Mouse (Mus musculus) frontal cortex, postnatal 14 days (tissue): ENCODE results near the gene Kpna1.
A peak's percentile ranks its signal among the peaks of the same experiment; 100 is the strongest.
"Not testable (repeated sequence)": the region's sequence is repeated elsewhere in the genome, so short reads cannot be mapped to it uniquely, and the experiment has no call there.

Source experiments
- DNase-seq, 2 experiments: peaks; one replicate each; pipeline ENCODE4 v3.0.0; 2022; ENCODE audit warnings: low spot score in 2 of 2

Kpna1 gene

DNA sequence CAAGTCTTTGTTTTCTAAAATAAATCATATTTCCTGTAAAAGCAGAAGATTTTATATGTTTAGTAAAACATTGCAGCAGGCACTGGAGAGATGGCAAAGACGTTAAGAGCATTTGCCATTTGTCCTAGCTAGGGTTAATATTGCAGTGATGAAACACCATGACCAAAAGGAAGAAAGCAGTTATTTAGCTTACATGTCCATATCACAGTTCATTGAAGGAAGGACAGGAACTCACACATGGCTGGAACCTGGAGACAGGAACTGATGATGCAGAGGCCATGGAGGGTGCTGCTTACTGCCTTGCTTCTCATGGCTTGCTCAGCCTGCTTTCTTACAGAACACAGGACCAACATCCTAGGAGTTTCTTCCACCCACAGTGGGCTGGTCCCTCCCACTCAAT lies 13.8 kb downstream of the Kpna1 start:
- DNase-seq = no peak

DNA sequence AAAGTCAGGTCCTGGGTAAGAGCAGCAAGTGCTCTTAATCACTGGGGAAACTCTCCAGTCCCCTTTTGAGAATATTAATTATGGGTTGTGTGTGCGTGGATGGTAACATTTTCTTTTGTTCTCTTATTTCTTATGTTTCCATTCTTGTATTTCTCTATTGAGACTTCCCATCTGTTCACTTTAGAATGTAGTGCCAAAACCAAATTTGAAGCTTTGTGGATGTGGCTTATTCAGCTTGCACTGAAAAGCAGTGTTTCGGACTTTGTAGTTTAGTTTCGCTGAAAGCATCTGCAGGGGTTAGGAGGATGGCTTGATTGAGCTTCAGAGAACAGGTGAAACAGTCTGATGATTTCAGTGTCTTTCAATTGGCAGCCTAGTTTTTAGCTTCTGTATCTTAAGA lies 14.8 kb downstream of the Kpna1 start:
- DNase-seq = no peak

DNA sequence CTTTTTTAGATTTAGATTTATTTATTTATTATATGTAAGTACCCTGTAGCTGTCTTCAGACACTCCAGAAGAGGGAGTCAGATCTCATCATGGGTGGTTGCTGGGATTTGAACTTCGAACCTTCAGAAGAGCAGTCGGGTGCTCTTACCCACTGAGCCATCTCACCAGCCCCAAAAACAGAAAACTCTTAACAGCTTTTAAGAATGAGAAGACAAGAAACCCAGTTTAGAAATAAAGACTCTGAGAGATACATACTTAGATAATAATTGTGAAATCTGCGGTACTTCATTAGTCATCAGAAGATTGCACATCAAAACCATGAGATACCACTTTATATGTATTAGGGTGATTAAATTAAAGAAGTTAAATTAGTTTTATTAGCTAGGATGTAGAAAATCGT lies 20.3 kb downstream of the Kpna1 start:
- DNase-seq = not testable (repeated sequence)

DNA sequence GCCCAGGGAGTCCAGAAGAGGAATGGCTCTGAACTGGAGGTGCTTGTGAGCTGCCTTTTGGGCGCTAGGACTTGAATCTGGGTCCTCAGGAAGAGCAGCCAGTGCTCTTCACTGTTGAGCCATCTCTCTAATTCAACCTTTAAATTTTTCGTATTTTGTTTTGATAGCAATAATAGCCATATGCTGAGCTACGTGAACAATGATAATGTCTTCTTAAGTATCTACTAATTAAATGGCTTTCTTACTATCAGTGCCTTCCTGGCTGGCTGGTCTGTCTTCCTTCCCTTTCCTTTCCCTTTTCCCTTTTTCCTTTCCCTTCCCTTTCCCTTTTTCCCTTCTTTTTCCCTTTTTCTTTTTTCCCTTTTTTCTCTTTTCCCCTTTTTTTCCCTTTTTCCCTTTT lies 29.8 kb downstream of the Kpna1 start:
- no peak for DNase-seq

DNA sequence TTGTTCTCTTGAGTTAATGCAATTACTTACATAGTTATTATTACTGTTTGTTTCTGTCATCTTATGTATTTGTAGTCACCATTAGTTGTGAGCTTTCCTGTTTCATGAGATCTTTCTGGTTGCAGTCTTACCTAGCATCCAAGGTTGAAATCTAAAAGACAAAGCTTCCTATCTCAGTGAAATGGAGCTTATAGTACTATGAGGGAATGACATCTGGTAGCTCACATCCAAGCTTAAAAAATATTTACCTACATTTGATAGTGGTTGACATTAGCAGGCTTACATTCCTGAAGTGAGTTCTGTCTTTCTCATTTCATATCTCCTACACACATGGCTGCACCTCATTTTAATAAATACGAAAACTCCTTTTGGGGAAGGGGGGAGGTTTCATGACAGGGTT lies 37.8 kb downstream of the Kpna1 start:
- no peak for DNase-seq

DNA sequence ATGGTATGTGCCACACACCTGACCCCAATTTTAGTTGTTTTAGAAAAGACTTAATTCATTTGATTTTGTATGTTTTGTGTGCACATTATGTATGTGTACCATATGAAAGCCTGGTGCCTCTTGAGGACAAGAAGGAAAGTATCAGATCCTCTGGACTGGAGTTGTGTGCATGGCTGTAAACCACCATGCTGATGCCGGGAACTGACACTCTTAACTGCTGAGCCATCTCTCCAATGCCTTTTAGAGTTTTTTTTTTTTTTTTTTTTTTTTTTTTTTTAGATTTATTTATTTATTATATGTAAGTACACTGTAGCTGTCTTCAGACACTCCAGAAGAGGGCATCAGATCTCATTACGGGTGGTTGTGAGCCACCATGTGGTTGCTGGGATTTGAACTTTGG lies 49.6 kb downstream of the Kpna1 start:
- not testable (repeated sequence) for DNase-seq

DNA sequence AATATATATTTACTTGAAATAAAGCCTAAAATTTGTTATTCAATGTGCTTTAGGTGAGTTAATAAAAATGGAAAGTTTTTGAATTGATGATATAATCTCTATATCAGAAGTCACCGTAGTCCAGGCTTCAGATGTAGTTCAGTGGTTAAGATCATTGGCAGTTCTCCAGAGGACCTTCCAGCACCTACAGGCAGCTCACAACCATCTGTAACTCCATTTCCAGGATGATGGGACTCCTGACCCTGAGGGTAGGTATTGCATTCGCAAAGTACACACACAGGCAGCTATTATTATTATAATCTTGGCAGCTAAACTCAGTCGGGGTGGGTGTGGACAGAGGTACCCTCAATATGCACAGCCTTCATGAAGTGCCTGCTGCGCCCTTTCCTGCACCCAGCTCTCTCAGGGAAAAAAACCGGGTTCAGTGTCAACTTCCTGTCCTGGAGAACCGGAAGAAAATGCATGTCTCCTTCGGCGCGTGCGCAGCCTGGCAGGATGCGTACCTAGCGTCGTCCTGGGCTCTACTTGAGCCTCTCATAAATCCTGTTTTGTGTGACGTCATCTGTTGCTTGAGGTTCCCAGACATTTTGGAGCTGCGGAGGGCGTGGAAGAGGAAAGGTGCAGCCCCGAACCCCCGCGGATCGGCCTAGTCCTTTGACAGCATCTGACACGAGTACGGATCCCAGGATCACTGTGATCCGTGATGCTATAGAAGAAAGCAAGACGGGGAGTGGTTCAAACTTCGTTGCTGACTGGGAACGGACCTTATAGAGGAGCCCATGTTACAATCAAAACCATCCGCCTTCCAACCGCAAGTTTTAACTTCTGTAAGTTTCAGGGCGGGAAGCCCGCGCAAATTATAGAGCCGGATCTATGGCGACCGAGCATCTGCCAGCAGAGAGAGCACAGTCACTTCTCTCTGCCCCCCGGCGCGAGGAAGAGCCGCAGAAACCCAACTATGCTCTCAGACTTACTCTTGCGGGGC lies 62.4 kb downstream of the Kpna1 start, which contains the start of gene Wdr5b:
Wdr5b (plus strand) TSS at position 551 of the 985 bp plus-strand sequence.
- DNase-seq = peak; percentile 90 to 94

DNA sequence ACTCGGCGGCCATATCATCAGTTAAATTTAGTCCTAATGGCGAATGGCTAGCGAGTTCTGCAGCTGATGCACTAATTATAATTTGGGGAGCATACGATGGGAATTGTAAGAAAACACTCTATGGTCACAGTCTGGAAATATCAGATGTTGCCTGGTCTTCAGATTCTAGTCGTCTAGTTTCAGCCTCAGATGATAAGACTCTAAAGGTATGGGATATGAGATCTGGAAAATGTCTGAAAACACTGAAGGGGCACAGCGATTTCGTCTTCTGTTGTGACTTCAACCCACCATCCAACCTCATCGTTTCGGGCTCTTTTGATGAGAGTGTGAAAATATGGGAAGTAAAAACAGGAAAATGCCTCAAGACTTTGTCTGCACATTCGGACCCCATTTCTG lies 63.1 kb downstream of the Kpna1 start:
- DNase-seq = no peak

DNA sequence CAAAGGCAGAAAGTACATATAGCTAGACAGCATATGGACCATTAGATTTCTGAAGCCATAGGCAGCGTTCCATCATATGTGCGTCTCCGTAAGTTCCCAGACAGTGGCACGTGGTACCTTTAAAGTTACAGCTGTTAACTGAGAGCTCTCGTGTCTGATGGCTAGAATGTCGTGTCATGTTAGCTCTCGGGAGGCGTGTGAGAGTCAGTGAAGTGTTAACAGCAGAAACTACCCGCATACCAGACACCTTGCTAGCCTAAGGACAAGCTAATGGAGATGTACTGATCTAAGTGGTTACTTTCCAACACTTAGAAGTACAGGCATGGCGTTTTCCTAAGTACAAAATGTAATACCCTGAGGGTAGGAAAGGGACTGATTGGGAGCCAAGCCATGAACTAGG lies 64.5 kb downstream of the Kpna1 start:
- DNase-seq = no peak

DNA sequence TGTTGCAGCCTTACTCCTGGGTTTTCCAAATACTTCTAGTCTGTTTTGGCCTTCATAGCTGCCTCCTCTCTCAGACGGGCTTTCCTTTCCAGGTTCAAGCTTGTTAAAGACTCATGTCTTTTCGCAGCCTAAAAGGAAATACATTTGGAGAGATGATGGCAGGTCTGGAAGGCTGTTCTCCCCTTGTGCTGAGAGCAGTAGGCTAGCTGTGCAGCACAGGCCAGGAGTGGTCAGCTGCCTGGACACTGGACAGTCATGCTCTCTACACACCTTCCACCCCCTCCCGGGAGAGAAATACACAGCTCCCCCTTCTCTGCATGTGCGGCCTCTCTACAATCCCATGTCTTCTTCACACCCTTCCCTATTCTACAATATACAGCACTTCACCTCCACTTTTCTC lies 65.4 kb downstream of the Kpna1 start:
- DNase-seq = no peak

DNA sequence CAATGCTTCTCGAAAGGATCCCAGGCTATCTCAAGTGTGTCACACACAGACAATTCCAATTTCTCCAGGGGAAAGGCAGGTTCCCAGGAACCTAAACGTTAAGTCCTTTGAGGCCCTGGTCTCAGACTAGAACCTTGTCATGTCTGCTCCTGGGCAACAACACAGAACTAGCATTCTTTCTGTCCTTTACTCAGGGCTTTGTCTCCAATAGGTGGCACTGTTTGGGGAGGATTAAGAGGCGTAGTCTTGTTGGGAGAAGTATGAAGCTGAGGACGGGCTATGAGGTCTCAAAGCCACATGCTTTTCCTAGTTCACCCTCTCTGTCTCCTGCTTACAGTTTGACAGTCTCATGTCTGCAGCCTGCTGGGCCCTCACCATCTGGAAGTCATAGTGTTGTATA lies 69.0 kb downstream of the Kpna1 start:
- DNase-seq = no peak

DNA sequence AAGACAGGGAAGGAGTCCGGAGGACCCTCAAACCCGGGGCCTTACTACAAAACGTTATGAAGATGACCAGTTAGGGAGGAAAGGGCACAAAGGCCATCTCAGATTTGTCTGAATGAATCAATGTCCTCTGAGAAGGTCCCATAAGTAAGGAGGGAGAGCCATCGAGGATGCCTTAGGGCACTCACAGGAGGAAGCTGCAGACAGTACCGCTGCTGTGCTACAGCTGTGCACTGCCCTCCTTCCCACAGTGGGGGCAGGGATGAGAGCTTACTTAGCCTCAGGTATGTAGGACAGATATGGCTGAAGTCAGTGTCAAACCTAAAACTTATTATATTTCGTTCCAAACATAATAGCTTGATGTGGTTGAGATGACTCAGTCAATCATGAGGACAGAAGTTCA lies 72.9 kb downstream of the Kpna1 start:
- no peak for DNase-seq

DNA sequence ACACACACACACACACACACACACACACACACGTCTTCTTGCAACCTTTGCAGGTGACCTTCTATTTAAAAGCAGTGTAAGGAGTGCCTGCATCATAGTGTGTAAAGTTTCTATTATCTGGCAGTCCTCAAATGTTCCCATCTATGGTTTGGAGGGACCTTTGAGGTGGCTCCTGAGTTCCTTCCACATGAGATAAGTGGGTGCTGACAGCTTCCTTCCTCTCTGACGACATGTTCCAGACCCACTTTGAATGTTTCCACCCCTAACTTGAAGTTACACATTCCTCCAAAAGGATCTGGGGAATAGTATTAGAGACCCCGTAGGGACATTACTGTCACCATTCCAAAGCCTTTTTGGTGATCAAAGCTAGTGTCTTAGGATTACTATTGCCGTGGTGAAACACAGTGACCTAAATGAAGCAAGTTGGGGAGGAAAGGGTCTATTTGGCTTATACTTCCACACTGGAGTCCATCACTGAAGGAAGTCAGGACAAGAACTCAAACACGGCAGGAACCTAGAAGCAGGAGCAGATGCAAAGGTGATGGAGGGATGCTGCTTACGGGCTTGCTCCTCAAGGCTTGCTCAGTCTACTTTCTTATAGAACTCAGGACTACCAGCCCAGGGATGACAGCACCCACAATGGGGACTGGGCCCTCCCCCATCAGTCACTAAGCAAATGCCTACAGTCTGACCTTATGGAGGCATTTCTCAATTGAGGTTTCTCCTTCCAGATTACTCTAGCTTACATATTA lies 75.2 kb downstream of the Kpna1 start:
- DNase-seq = no peak

DNA sequence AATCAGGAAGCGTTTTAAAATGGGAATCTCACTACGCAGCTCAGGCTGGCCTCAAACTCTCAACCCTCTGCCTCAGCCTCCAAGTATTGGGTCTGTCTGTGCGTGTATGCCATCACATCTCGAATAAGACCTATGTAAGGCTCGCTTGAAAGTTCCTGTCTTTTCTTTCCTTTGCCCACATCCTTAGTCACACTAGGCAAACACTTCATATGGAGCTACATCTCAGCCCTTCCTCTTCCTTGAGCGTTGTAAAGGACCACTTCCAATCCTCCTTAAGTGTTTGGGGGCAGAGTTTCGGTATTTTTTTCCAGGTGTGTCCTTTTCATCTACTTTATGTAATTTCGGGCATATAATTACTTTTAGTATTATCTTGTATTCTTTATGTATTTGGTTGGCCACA lies 76.4 kb downstream of the Kpna1 start:
- no peak for DNase-seq

DNA sequence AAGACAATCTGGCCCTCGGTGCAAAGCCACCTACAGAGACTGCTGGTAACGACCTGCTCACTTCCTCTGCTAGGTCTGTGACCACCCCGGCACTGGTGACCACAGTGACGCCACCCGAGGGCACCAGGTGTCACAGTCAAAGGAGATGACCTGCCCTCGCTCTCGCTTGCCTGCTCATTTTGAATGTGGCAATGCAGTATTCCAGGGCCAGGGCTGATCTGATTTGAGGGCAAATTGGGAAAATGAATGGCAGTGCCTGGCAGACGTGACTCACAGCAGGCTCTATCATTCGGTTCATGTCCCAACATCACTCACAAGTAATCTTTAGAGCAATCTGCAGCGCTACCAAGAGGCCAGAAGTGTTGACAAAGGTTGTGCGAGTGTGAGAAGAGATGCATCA lies 77.9 kb downstream of the Kpna1 start:
- no peak for DNase-seq

DNA sequence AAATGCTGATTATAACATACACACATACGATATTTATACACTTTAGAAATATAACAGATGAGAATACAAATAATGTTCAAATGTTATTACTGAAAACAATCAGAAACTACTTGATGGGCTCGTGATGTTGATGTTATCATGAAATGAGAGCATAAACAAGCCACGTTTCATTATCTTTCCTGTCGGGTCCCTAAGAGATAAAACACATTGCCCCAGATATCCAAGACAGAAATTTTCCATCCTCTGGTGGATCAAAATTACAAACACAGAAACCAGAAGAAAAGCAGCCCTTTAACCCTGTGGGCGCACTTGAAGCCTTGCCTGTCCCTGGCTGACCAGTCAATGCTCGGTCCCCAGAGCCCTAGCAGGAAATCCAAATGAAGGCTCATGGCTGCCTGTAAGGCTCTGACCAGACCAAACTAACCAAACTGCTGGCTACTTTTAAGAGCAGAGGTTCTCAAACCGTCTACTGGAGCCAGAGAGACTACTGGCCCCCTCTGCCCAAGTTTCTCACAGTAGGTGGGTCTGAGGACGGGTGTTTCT lies 79.5 kb downstream of the Kpna1 start:
- no peak for DNase-seq

DNA sequence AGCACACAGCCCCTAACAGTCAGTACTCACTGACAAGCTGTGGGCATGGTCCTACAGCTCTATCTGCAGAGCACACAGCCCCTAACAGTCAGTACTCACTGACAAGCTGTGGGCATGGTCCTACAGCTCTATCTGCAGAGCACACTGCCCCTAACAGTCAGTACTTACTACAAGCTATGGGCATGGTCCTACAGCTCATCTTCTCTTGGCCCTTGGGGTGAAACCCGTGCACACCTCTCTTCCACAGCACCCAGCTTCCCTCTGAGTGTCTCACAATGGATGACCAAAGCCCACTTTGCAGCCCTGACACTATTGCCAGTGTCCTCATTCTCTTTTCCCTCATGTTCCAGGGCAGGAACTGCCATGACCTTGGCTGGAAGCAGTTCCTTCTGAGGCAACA lies 84.0 kb downstream of the Kpna1 start:
- DNase-seq = not testable (repeated sequence)

DNA sequence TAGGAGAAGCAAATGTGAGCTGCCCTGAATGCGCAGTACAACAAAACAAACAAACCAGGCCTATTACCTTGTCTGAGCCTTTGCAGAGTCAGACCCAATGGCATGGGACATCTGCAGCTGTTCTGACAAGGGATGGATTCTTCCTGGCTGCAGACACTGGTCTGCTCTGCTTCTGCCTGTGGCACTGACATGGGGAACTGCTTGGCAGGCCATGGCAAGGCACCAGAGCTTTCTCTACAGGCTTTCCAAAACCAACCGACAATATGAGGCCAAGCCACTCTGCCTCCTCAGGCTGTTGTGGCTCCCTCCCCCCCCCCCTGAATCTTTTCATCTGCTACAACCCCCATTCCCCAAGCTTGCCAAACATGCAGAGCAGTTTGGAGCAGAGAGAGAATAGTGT lies 84.8 kb downstream of the Kpna1 start:
- no peak for DNase-seq

DNA sequence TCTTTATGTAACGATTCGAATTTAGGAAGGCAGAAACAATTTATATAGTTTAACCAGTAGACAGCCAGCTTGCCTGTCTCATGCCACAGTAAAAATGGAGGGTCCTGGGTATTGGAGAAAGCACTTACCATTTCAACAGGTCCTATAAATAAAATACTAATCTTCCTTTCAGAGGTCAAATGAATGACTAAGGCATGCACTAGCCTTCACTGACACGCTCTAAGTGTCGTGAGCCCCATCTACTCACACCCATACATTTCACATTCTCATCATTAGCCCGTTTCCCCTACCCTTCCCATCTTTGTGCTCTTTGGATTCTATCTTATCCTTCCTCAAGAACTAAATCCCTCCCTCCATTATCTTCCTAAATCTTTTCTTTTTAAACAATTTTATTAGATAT lies 86.4 kb downstream of the Kpna1 start:
- no peak for DNase-seq

DNA sequence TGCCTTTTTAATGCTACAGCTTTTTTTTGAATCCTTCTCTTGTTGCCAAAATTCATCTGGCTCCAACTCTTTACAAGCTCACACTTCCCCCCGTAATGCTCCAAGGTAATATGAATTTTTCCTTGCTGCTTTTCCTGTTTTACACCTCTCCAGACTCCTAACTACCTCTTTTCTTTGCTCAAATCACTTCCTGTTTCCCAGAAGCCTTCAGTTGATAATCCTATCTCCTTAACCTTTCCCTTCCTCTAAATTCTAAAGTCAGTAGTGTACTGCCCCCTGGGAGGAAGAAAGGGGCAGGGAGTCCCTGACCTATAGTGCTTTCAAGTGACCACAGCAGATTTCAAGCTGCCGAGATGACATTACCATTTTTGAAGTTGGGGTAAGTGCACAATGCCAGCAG lies 89.1 kb downstream of the Kpna1 start:
- no peak for DNase-seq

DNA sequence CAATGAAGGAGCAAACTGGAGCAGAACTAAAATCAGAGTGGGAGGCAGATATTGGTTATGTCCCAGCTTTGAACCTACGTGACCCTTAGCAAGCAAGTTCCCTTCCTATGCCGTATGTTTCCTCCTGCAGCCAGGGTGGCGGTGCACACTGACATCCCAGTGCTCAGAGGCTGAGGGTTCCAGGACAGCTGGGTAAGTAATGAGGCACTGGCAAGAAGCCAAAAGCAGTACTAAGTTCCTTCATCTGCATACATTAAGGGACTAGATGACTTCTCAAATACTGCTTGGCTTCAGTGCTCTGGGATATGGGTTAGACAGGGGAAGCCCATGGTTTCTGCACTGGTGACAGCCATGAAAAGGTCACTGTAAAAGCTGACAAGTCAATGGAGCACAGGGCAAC lies 89.8 kb downstream of the Kpna1 start:
- no peak for DNase-seq

DNA sequence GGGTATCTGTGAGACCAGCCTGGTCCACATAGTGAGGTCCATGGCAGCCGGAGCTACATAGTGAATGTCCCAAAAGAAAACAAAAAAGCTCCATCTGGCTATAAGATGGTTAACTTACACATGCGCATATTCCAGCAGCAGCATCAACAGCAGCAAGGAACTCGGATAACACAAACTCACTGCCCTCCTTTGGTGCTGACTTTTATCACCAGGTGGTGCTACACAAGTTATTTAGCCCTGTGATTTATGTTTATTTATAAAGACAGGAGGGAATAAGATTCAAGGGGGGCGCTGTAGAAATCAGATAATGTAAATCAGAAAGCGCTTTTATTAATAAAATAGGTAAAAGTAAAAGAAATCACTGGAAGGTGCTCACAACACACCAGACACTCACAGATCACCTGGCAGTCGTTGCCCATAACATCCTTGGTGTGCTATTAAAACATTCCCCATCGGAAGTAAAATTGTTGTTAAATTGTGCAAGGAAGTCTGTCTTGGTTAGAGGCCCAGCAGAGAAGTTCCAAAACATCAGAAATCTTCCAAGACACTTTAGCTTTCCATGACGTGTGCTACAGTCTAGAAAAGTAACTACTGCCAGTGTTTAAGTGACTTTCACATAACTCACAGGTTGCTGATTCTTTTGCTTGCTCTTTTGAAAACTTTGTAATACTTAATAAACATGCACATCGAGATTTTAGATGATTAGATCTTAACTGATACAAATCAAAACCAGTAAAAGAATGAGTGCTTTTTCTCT lies 91.4 kb downstream of the Kpna1 start:
- no peak for DNase-seq
